Mouse (Mus musculus) CH12.LX (cell line): ENCODE results near the gene Sugt1. TPM values are rescaled to one million over a fixed set of nuclear protein-coding genes. Genes with fewer than 3 reads are reported as not detected.

ENCODE experiments used
- DNase-seq: peaks from one replicate; pipeline ENCODE4 v3.0.0-alpha.2; 2013; ENCODE audit errors: extremely low read depth
- H3K27ac ChIP-seq: 2 replicates; pipeline ENCODE4 v1.5.1; 2012; ENCODE audit warnings: low read depth, mild to moderate bottlenecking, control low read depth, moderate library complexity; ENCODE audit not compliant: insufficient read depth
- H3K27me3 ChIP-seq: replicated peaks from 2 replicates; pipeline ENCODE3; 2012; ENCODE audit warnings: inconsistent platforms
- H3K36me3 ChIP-seq, 2 experiments: replicated peaks in 1 of 2; 2 replicates each; pipeline versions ENCODE3 to v1.6.1; 2012; ENCODE audit warnings: inconsistent platforms in 1 of 2, low read length in 1 of 2, mild to moderate bottlenecking in 1 of 2, mixed read lengths in 1 of 2, moderate library complexity in 1 of 2; ENCODE audit not compliant: control insufficient read depth in 1 of 2, insufficient read depth in 1 of 2
- H3K4me1 ChIP-seq, 2 experiments: 2 replicates each; pipeline ENCODE4 v1.6.1; 2012; ENCODE audit warnings: inconsistent platforms in 1 of 2, moderate library complexity in 1 of 2; ENCODE audit not compliant: insufficient read depth in 2 of 2, control insufficient read depth in 1 of 2
- H3K4me2 ChIP-seq: 2 replicates; pipeline ENCODE4 v1.6.1; 2012; ENCODE audit warnings: low read depth, mild to moderate bottlenecking, control low read depth; ENCODE audit not compliant: poor library complexity, insufficient read depth, severe bottlenecking
- H3K4me3 ChIP-seq, 3 experiments: fragments of 150-350 bp in 1 of 3; sonication (generic) in 1 of 3; replicated peaks in 1 of 3; 2 replicates each; pipeline versions ENCODE3 to v1.5.1; 2011 to 2012; ENCODE audit warnings: low read depth in 2 of 3, low read length in 2 of 3, mild to moderate bottlenecking in 2 of 3, moderate library complexity in 2 of 3, control low read depth in 1 of 3, improper control_type of control experiment in 1 of 3, inconsistent platforms in 1 of 3, mixed read lengths in 1 of 3; ENCODE audit not compliant: poor library complexity in 1 of 3
- H3K79me2 ChIP-seq: replicated peaks from 2 replicates; pipeline ENCODE4 v1.6.1; 2012; ENCODE audit warnings: mild to moderate bottlenecking, moderate library complexity; ENCODE audit not compliant: control insufficient read depth, poor library complexity, insufficient read depth, severe bottlenecking; ENCODE audit errors: extremely low read depth
- H3K9ac ChIP-seq: 2 replicates; pipeline ENCODE4 v1.6.1; 2012; ENCODE audit warnings: low read depth, mild to moderate bottlenecking, control low read depth, moderate library complexity; ENCODE audit not compliant: insufficient read depth
- H3K9me3 ChIP-seq: replicated peaks from 2 replicates; pipeline ENCODE3; 2012; ENCODE audit warnings: low read length, inconsistent platforms, mixed read lengths
- BHLHE40 ChIP-seq: IDR thresholded peaks from 2 replicates; pipeline ENCODE4 v1.6.1; 2011; ENCODE audit warnings: mild to moderate bottlenecking, low read depth, low read length, improper control_type of control experiment
- CHD1 ChIP-seq: IDR thresholded peaks from 2 replicates; pipeline ENCODE4 v1.6.1; 2012; ENCODE audit warnings: low read depth, low read length, improper control_type of control experiment, inconsistent platforms
- CHD2 ChIP-seq: IDR thresholded peaks from 2 replicates; pipeline ENCODE4 v1.6.1; 2011; ENCODE audit warnings: low read length, improper control_type of control experiment
- CTCF ChIP-seq, 2 experiments: IDR thresholded peaks in 1 of 2; conservative IDR thresholded peaks in 1 of 2; 2 replicates each; pipeline ENCODE4 v1.5.1; 2011 to 2012; ENCODE audit warnings: low read depth in 2 of 2, low read length in 2 of 2, improper control_type of control experiment in 1 of 2, inconsistent platforms in 1 of 2, mild to moderate bottlenecking in 1 of 2, moderate library complexity in 1 of 2
- E2F4 ChIP-seq: IDR thresholded peaks from 2 replicates; pipeline ENCODE4 v1.6.1; 2011; ENCODE audit warnings: low read depth, low read length, improper control_type of control experiment; ENCODE audit not compliant: insufficient replicate concordance
- EP300 ChIP-seq: IDR thresholded peaks from 2 replicates; pipeline ENCODE4 v1.6.1; 2011; ENCODE audit warnings: low read length, improper control_type of control experiment
- ETS1 ChIP-seq: conservative IDR thresholded peaks from 2 replicates; pipeline ENCODE4 v1.6.1; 2012; ENCODE audit warnings: low read depth, mild to moderate bottlenecking, inconsistent platforms, low read length, improper control_type of control experiment, moderate library complexity
- GABPA ChIP-seq: IDR thresholded peaks from 2 replicates; pipeline ENCODE4 v1.6.1; 2012; ENCODE audit warnings: low read depth, low read length, improper control_type of control experiment, inconsistent platforms; ENCODE audit not compliant: insufficient replicate concordance
- HCFC1 ChIP-seq: IDR thresholded peaks from 2 replicates; pipeline ENCODE4 v1.6.1; 2012; ENCODE audit warnings: low read depth, mild to moderate bottlenecking, inconsistent platforms, low read length, improper control_type of control experiment
- IRF4 ChIP-seq: IDR thresholded peaks from 2 replicates; pipeline ENCODE4 v1.6.1; 2014; ENCODE audit warnings: low read depth, mild to moderate bottlenecking, inconsistent platforms, low read length, improper control_type of control experiment
- JUN ChIP-seq: IDR thresholded peaks from 2 replicates; pipeline ENCODE4 v1.6.1; 2011; ENCODE audit warnings: low read depth, mild to moderate bottlenecking, low read length, improper control_type of control experiment, moderate library complexity; ENCODE audit not compliant: insufficient read depth
- JUND ChIP-seq: conservative IDR thresholded peaks from 2 replicates; pipeline ENCODE4 v1.6.1; 2011; ENCODE audit warnings: low read depth, low read length, improper control_type of control experiment
- KAT2A ChIP-seq: IDR thresholded peaks from 2 replicates; pipeline ENCODE4 v1.6.1; 2012; ENCODE audit warnings: low read length, improper control_type of control experiment, inconsistent platforms; ENCODE audit not compliant: insufficient replicate concordance
- MAFK ChIP-seq: IDR thresholded peaks from 2 replicates; pipeline ENCODE4 v1.6.1; 2011; ENCODE audit warnings: low read length, improper control_type of control experiment; ENCODE audit not compliant: insufficient replicate concordance
- MAX ChIP-seq: IDR thresholded peaks from 2 replicates; pipeline ENCODE4 v1.6.1; 2011; ENCODE audit warnings: low read length, improper control_type of control experiment
- MEF2A ChIP-seq: IDR thresholded peaks from 2 replicates; pipeline ENCODE4 v1.6.1; 2014; ENCODE audit warnings: low read depth, mild to moderate bottlenecking, inconsistent platforms, low read length, improper control_type of control experiment, borderline replicate concordance
- MXI1 ChIP-seq: IDR thresholded peaks from 2 replicates; pipeline ENCODE4 v1.6.1; 2011; ENCODE audit warnings: mild to moderate bottlenecking, low read depth, low read length, improper control_type of control experiment
- MYC ChIP-seq: IDR thresholded peaks from 2 replicates; pipeline ENCODE4 v1.6.1; 2011; ENCODE audit warnings: low read depth, mild to moderate bottlenecking, improper control_type of control experiment, low read length
- NELFE ChIP-seq: IDR thresholded peaks from 2 replicates; pipeline ENCODE4 v1.6.1; 2011; ENCODE audit warnings: low read depth, low read length, improper control_type of control experiment
- NRF1 ChIP-seq: IDR thresholded peaks from 2 replicates; pipeline ENCODE4 v1.6.1; 2014; ENCODE audit warnings: low read depth, mild to moderate bottlenecking, inconsistent platforms, low read length, improper control_type of control experiment, moderate library complexity
- PAX5 ChIP-seq: IDR thresholded peaks from 2 replicates; pipeline ENCODE4 v1.6.1; 2012; ENCODE audit warnings: low read length, inconsistent platforms, mixed read lengths
- POLR2A ChIP-seq: IDR thresholded peaks from 2 replicates; pipeline ENCODE4 v1.6.1; 2011; ENCODE audit warnings: low read depth, mild to moderate bottlenecking, improper control_type of control experiment, low read length
- POLR2AphosphoS2 ChIP-seq: IDR thresholded peaks from 2 replicates; pipeline ENCODE4 v1.6.1; 2011; ENCODE audit warnings: low read depth, low read length, improper control_type of control experiment
- RAD21 ChIP-seq: IDR thresholded peaks from 2 replicates; pipeline ENCODE4 v1.6.1; 2011; ENCODE audit warnings: low read depth, mild to moderate bottlenecking, low read length, improper control_type of control experiment, moderate library complexity
- RCOR1 ChIP-seq: conservative IDR thresholded peaks from 2 replicates; pipeline ENCODE4 v1.6.1; 2012; ENCODE audit warnings: low read depth, mild to moderate bottlenecking, inconsistent platforms, low read length, improper control_type of control experiment
- SMC3 ChIP-seq: IDR thresholded peaks from 2 replicates; pipeline ENCODE4 v1.6.1; 2011; ENCODE audit warnings: low read depth, low read length, improper control_type of control experiment
- TBP ChIP-seq: conservative IDR thresholded peaks from 2 replicates; pipeline ENCODE4 v1.6.1; 2011; ENCODE audit warnings: low read depth, low read length, improper control_type of control experiment
- TCF12 ChIP-seq: IDR thresholded peaks from 2 replicates; pipeline ENCODE4 v1.6.1; 2014; ENCODE audit warnings: low read depth, mild to moderate bottlenecking, inconsistent platforms, low read length, improper control_type of control experiment
- UBTF ChIP-seq: IDR thresholded peaks from 2 replicates; pipeline ENCODE4 v1.6.1; 2012; ENCODE audit warnings: low read depth, mild to moderate bottlenecking, inconsistent platforms, low read length, improper control_type of control experiment, moderate library complexity
- USF1 ChIP-seq: IDR thresholded peaks from 2 replicates; pipeline ENCODE4 v1.6.1; 2014; ENCODE audit warnings: low read depth, mild to moderate bottlenecking, inconsistent platforms, low read length, improper control_type of control experiment
- ZC3H11A ChIP-seq: IDR thresholded peaks from 2 replicates; pipeline ENCODE4 v1.6.1; 2012; ENCODE audit warnings: low read depth, mild to moderate bottlenecking, inconsistent platforms, low read length, improper control_type of control experiment
- ZKSCAN1 ChIP-seq: IDR thresholded peaks from 2 replicates; pipeline ENCODE4 v1.6.1; 2012; ENCODE audit warnings: low read depth, inconsistent platforms, low read length, improper control_type of control experiment, borderline replicate concordance
- ZMIZ1 ChIP-seq: IDR thresholded peaks from 2 replicates; pipeline ENCODE4 v1.6.1; 2012; ENCODE audit warnings: low read depth, mild to moderate bottlenecking, inconsistent platforms, low read length, improper control_type of control experiment
- ZNF384 ChIP-seq: IDR thresholded peaks from 2 replicates; pipeline ENCODE4 v1.6.1; 2012; ENCODE audit warnings: low read depth, low read length, improper control_type of control experiment, inconsistent platforms
- dilution Hi-C: fragments of 300-500 bp; cut with MboI; formaldehyde crosslinking; loops from 2 replicates; pipeline ENCODE4 v1.14.3; 2020; ENCODE audit warnings: low sequenced_read_pairs; ENCODE audit not compliant: extremely low pct_unique_long_range_greater_than_20kb, extremely low pct_ligation_motif_present
- in situ Hi-C: fragments of 300-500 bp; cut with MboI; formaldehyde crosslinking; loops from 3 replicates; pipeline ENCODE4 v1.14.3; 2019; ENCODE audit warnings: low sequenced_read_pairs, low pct_ligation_motif_present, low pct_unique_long_range_greater_than_20kb, mixed read lengths
- polyA plus RNA-seq: library from polyadenylated mRNA; unstranded; fragments of >175 nt; gene quantifications from 2 replicates; pipeline ENCODE4 v1.2.1, GENCODE M21; 2012; ENCODE audit warnings: low read depth; ENCODE audit not compliant: insufficient read length
- total RNA-seq, 2 experiments: library from RNA; depleted of rRNA; stranded (reverse); fragments of 300-350 nt in 1 of 2; fragments of >200 nt in 1 of 2; gene quantifications; 2 replicates each; pipeline ENCODE4 v1.2.3; 2012 to 2014

Gene Sugt1
- total and polyA plus RNA-seq, 3 experiments, result 91.9 to 118 (median 114) TPM

DNA sequence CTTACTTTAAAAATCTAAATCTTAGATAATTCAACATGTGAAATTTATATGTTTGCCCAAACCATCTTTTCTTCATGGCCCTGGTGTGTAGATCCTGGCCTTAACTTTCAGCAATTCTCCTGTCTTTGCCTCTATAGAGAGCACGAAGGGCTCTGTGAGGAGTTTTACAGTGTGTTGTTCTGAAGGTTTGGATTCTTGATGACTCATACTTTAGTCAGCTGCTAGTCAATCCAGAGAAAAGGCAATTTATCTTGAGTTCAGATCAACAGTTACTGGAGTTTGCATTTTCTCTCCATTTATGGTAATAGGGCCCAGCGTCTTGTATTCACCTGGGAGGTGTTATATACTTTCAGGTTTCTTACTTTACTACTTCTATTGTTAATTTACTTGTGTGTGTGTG is 35.6 kb upstream of the Sugt1 start:
- peaks cover 10 to 75% of the 10 kb centered on the region in 2 experiments; a peak in 3 of 4 replicates for H3K4me1 ChIP-seq
- no peak overlapping the region for H3K4me2 ChIP-seq
- H3K9ac ChIP-seq, result no peak overlapping the region
- H3K4me3 ChIP-seq, result no peak overlapping the region
- in situ Hi-C loops, result no loop called here
- TF ChIP-seq ETS1, result no peak
- no peak for TF ChIP-seq JUND
- TF ChIP-seq GABPA, result no peak
- TF ChIP-seq BHLHE40, result no peak
- H3K36me3 ChIP-seq, result peaks cover 8 to 48% of the 10 kb centered on the region in 2 experiments
- peaks cover 94% of the 10 kb centered on the region for H3K79me2 ChIP-seq
- dilution Hi-C loops, result no loop called here
- no peak for DNase-seq
- no peaks in the 10 kb centered on the region for H3K9me3 ChIP-seq
- peak overlapping the region; percentile 69 for H3K27ac ChIP-seq
- no peaks in the 10 kb centered on the region for H3K27me3 ChIP-seq

DNA sequence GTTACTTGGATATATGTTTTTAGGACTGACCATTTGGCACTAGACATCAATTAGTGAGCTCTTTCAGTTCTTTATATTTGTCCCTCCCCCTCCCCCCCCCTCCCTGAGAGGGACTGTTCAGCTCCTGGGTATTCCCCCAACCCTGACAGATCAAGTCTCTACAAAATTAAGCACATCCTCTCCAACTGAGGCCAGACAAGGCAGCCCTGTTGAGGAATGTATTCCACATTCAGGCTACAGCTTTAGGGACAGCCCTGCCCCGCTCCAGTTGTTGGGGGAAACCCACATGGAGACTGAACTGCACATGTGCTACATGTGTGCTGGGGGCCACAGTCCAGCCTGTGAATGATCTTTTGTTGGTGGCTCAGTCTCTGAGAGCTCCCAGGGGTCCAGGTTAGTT is 34.6 kb upstream of the Sugt1 start:
- in situ Hi-C loops (no loop called here), dilution Hi-C loops (no loop called here)
- H3K9me3 ChIP-seq, result no peaks in the 10 kb centered on the region
- peaks cover 8 to 54% of the 10 kb centered on the region in 2 experiments for H3K36me3 ChIP-seq
- DNase-seq, result peak; percentile 88
- H3K9ac ChIP-seq, result peak overlapping the region; percentile 21; the same call in 1 of the 2 replicates
- no peaks in the 10 kb centered on the region for H3K27me3 ChIP-seq
- peak overlapping the region; percentile 59 for H3K27ac ChIP-seq
- H3K4me1 ChIP-seq, result peaks cover 13 to 77% of the 10 kb centered on the region in 2 experiments; a peak in 3 of 4 replicates
- no peak overlapping the region for H3K4me3 ChIP-seq
- H3K4me2 ChIP-seq, result peak overlapping the region; percentile 0; the same call in 1 of the 2 replicates
- H3K79me2 ChIP-seq, result peaks cover 93% of the 10 kb centered on the region
- TF ChIP-seq MAFK, result no peak
- peak; percentile 63; the same call in 1 of the 2 replicates for TF ChIP-seq MAX
- peak; percentile 67; the same call in 1 of the 2 replicates for TF ChIP-seq MYC
- TF ChIP-seq ZMIZ1, result no peak
- TF ChIP-seq JUN, result no peak
- no peak for TF ChIP-seq ZNF384
- TF ChIP-seq NELFE, result no peak
- no peak for TF ChIP-seq UBTF
- TF ChIP-seq ZKSCAN1, result no peak
- no peak for TF ChIP-seq CTCF (conservative IDR thresholded peaks at IDR 0.05 in 1 of 2, IDR thresholded peaks at IDR 0.05 in 1 of 2; ENCODE audit: low read depth in 2 of 2, low read length in 2 of 2)
- TF ChIP-seq MEF2A, result peak; percentile 80
- TF ChIP-seq SMC3, result no peak
- TF ChIP-seq POLR2A, result no peak
- no peak for TF ChIP-seq POLR2AphosphoS2
- TF ChIP-seq KAT2A, result 0 out of 2 replicates have a peak, but pooled peaks have one; percentile 8
- TF ChIP-seq MXI1, result peak; percentile 77; the same call in 1 of the 2 replicates
- no peak for TF ChIP-seq RCOR1
- peak; percentile 67; the same call in 1 of the 2 replicates for TF ChIP-seq TCF12
- TF ChIP-seq ETS1, result peak; percentile 61
- TF ChIP-seq HCFC1, result no peak; the same call in 1 of the 2 replicates
- no peak for TF ChIP-seq ZC3H11A
- peak; percentile 63 for TF ChIP-seq EP300
- peak; percentile 64; the same call in 1 of the 2 replicates for TF ChIP-seq CHD2
- TF ChIP-seq USF1, result no peak
- TF ChIP-seq IRF4, result peak; percentile 84
- TF ChIP-seq E2F4, result no peak
- no peak for TF ChIP-seq RAD21
- peak; percentile 45; the same call in 1 of the 2 replicates for TF ChIP-seq NRF1
- no peak; the same call in 1 of the 2 replicates for TF ChIP-seq CHD1
- no peak for TF ChIP-seq TBP
- no peak for TF ChIP-seq PAX5
- no peak for TF ChIP-seq JUND
